Mouse (Mus musculus) liver, embryonic 15.5 days (tissue): ENCODE results near the gene Elavl3. TPM values are rescaled to one million over a fixed set of nuclear protein-coding genes. Genes with fewer than 3 reads are reported as not detected.

Experiments used
- ATAC-seq: fragments of 200-750 bp; cut with Nextera tagmentation; 2 replicates; pipeline ENCODE4 v1.8.0; 2017; ENCODE audit warnings: moderate number of reproducible peaks, mild to moderate bottlenecking, moderate library complexity; ENCODE audit not compliant: insufficient read depth
- H3K27ac ChIP-seq: fragments of 300-500 bp; sonication (generic); replicated peaks from 2 replicates; pipeline ENCODE4 v1.5.1; 2015; ENCODE audit warnings: mild to moderate bottlenecking, inconsistent platforms
- H3K27me3 ChIP-seq: fragments of 300-500 bp; sonication (generic); 2 replicates; pipeline ENCODE4 v1.6.1; 2015; ENCODE audit warnings: mild to moderate bottlenecking, inconsistent platforms
- H3K36me3 ChIP-seq: fragments of 300-500 bp; sonication (generic); replicated peaks from 2 replicates; pipeline ENCODE4 v1.6.1; 2015; ENCODE audit warnings: moderate library complexity, mild to moderate bottlenecking, inconsistent platforms
- H3K4me1 ChIP-seq: fragments of 300-500 bp; sonication (generic); replicated peaks from 2 replicates; pipeline ENCODE4 v1.6.1; 2015; ENCODE audit warnings: inconsistent platforms
- H3K4me2 ChIP-seq: fragments of 300-500 bp; sonication (generic); 2 replicates; pipeline ENCODE4 v1.6.1; 2015; ENCODE audit warnings: moderate library complexity, mild to moderate bottlenecking, inconsistent platforms
- H3K4me3 ChIP-seq: fragments of 300-500 bp; sonication (generic); replicated peaks from 2 replicates; pipeline ENCODE4 v1.5.1; 2015; ENCODE audit warnings: mild to moderate bottlenecking, inconsistent platforms
- H3K9ac ChIP-seq: fragments of 300-500 bp; sonication (generic); 2 replicates; pipeline ENCODE4 v1.6.1; 2015; ENCODE audit warnings: moderate library complexity, mild to moderate bottlenecking, inconsistent platforms
- H3K9me3 ChIP-seq: fragments of 300-500 bp; sonication (generic); replicated peaks from 2 replicates; pipeline ENCODE4 v1.6.1; 2016; ENCODE audit warnings: inconsistent platforms
- WGBS: fragments of 180-500 bp; shearing (Covaris S2); methylation state at CpG from one replicate; pipeline ENCODE4 v1.1.7; 2015; ENCODE audit warnings: mixed read lengths; ENCODE audit not compliant: insufficient replicate concordance; 5-methylcytosine and 5-hydroxymethylcytosine counted together
- polyA plus RNA-seq: library from polyadenylated mRNA; unstranded; fragments of >200 nt; fragmentation: Nextera tagmentation; extraction: Ambion mirVana; gene quantifications from 2 replicates; pipeline ENCODE4 v1.2.1, GENCODE M21; 2015

Elavl3 gene
- polyA plus RNA-seq, 1 experiment from 2014 or later, result 0.02 TPM

DNA sequence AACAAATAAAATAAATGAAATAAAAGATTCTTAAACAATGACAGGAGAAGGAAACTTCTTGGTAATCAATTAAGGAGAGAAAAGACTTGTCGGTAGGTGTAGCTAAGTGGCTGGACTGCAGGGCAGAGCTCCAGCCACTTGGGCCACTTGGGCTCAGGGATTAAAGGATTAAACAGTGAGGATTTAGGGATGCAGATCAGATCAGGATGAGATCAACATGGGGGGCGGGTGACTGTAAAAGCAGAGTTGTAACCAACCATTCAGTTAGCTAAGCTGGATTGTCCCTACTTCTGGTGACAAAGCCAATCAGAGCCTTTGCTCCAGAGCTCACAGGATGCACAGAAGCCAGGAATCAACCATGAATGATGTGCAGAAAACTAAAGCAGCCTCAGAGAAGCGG, 67.9 kb downstream of the Elavl3 start:
- no peak for ATAC-seq
- Histone ChIP-seq H3K4me3 (no peak overlapping the region), H3K9ac (no peak overlapping the region), H3K36me3 (no peaks in the 10 kb centered on the region), H3K27ac (no peak overlapping the region), H3K4me2 (no peak overlapping the region), H3K9me3 (no peaks in the 10 kb centered on the region), H3K27me3 (peaks cover 98% of the 10 kb centered on the region), H3K4me1 (peaks cover 7% of the 10 kb centered on the region)
- WGBS, result 32% methylated on average over 3 of the region's 3 CpGs

DNA sequence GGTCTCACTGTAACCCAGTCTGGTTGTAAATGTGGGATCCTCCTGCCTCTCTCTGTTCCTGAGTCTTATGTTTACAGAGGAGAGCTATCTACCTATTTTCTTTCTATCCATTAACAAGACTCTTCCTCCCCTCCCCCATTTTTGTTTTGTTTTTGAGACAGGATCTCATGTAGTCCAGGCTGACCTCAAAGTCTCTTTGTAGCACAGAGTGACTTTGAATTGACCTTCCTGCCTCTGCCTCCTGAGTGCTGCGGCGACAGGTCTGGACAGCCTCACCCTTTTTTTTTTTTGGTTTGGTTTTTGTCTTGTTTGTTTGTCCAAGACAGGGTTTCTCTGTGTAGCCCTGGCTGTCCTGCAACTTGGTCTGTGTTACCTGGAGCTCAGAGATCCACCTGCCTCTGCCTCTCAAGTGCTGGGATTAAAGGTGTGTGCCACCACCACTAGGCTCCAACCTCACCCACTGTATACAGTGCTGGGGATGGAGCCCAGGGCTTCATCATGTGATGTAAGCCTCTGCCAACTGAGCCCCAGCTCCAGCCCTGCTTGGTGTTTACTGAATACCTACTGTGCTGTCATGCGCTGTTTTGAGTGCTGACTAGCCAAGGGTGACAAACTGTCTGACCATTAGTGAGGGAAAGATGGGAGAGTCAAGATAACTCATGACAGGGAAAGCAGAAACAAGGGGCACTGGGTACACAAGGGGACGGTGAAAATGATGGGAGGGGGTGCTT, 73.3 kb downstream of the Elavl3 start:
- H3K36me3 ChIP-seq, result no peaks in the 10 kb centered on the region
- no peak overlapping the region for H3K27ac ChIP-seq
- no peak overlapping the region for H3K4me3 ChIP-seq
- H3K9me3 ChIP-seq, result no peaks in the 10 kb centered on the region
- no peak overlapping the region for H3K9ac ChIP-seq
- H3K4me1 ChIP-seq, result peaks cover 4% of the 10 kb centered on the region; the same call in 1 of the 2 replicates
- H3K4me2 ChIP-seq, result no peak overlapping the region
- peaks cover 63% of the 10 kb centered on the region for H3K27me3 ChIP-seq
- WGBS, result 76% methylated on average over 4 of the region's 4 CpGs
- no peak for ATAC-seq

DNA sequence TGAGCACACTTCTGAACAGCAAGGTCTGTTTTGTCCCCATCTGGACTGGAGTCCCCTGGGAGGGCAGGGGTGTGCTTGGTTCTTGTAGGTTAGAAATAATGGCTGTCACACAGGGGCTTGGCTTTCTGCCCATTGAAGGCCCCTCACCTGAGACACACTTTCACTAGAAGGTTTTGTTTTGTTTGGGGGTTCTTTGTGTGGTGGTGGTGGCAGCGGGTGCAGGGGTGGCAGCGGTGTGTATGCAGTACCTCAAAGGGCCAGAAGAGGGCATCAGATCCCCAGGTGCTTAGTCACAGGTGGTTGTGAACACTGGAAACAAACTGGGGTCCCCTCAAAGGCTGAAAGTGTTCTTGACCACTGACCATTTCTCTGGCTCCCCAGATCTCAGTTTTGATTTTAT, 73.9 kb downstream of the Elavl3 start:
- WGBS, result 10% methylated on average over 2 of the region's 2 CpGs
- H3K27ac ChIP-seq, result no peak overlapping the region
- peaks cover 57% of the 10 kb centered on the region for H3K27me3 ChIP-seq
- no peaks in the 10 kb centered on the region for H3K36me3 ChIP-seq
- no peak overlapping the region for H3K4me2 ChIP-seq
- no peak overlapping the region for H3K9ac ChIP-seq
- no peak overlapping the region for H3K4me3 ChIP-seq
- peaks cover 4% of the 10 kb centered on the region; the same call in 1 of the 2 replicates for H3K4me1 ChIP-seq
- ATAC-seq, result no peak
- H3K9me3 ChIP-seq, result no peaks in the 10 kb centered on the region

DNA sequence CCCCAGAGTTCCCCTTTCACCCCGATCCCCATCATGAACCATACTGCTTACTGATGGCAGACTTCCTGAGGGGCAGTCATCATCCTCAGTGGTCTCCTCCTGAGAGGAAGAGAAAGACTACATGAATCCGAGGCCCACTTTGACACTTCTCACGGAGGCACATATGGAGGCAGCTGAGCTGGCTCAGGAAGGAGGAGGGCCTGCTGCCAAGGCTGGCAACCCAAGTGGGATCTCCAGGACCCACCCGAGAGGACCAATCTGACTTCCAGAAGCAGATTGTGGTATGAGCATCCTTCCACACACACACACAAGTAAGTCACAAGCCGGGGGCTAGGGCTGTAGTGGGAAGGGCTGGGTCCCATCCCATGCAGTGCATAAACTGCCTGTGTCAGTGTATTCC, 74.5 kb downstream of the Elavl3 start:
- H3K4me2 ChIP-seq, result no peak overlapping the region
- 72% methylated on average over 5 of the region's 5 CpGs for WGBS
- peaks cover 4% of the 10 kb centered on the region; the same call in 1 of the 2 replicates for H3K4me1 ChIP-seq
- no peaks in the 10 kb centered on the region for H3K9me3 ChIP-seq
- H3K27ac ChIP-seq, result no peak overlapping the region
- H3K4me3 ChIP-seq, result no peak overlapping the region
- peaks cover 52% of the 10 kb centered on the region for H3K27me3 ChIP-seq
- ATAC-seq, result no peak
- no peaks in the 10 kb centered on the region for H3K36me3 ChIP-seq
- no peak overlapping the region for H3K9ac ChIP-seq

DNA sequence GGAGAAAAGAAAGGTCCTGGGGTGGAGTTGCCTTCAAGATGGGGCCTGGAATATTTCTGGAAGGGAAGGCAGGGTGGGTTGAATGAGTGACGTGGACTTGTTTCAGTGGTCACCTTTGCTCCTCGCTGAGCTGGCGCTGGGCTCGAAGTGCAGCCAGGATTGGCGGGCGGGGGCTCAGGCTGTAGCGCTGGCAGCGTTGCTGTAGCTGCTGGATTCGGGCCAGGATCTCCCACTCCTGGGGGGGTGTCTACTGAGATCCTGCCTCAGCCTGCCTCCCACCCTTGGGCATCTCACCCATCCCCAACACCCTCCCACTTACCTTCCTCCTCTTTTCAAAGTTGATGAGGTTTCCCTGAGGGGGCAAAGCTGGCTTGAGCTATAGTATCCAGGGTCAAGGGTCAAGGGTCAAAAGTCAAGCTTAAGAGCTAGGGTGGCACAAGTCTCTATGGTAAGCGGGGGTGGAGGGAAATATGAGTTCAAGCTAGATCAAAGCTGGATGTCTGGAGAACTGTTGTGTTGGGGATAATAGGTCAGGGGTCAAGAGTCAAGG, 75.1 kb downstream of the Elavl3 start:
- Histone ChIP-seq H3K27me3 (peaks cover 50% of the 10 kb centered on the region), H3K4me3 (no peak overlapping the region), H3K27ac (no peak overlapping the region), H3K9ac (no peak overlapping the region), H3K36me3 (no peaks in the 10 kb centered on the region), H3K9me3 (no peaks in the 10 kb centered on the region), H3K4me2 (no peak overlapping the region), H3K4me1 (peaks cover 4% of the 10 kb centered on the region; the same call in 1 of the 2 replicates)
- 74% methylated on average over 10 of the region's 10 CpGs for WGBS
- no peak for ATAC-seq

DNA sequence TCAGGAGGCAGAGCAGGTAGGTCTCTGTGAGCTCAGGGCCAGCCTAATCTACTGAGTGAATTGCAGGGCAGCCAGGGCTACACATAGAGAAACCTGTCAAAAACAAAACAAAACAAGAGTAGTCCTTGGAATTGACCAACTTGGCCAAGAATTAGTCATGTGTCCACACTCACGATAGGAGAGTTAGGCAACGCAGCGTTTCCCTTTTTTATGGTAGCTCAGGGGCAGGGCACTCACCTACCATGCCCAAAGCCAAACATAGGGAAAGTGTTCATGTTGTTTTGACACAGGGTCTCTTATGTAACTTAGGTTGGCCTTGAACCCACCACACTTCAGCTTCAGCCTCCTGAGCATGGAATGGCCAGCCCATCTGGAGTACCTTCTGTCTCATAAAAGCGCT, 82.5 kb downstream of the Elavl3 start:
- Histone ChIP-seq H3K36me3 (no peaks in the 10 kb centered on the region), H3K9ac (no peak overlapping the region), H3K4me2 (no peak overlapping the region), H3K27ac (no peak overlapping the region), H3K27me3 (peaks cover 16% of the 10 kb centered on the region; the same call in 1 of the 2 replicates), H3K9me3 (no peaks in the 10 kb centered on the region), H3K4me3 (no peak overlapping the region), H3K4me1 (peaks cover 7% of the 10 kb centered on the region)
- no peak for ATAC-seq
- WGBS, result 74% methylated on average over 4 of the region's 4 CpGs

DNA sequence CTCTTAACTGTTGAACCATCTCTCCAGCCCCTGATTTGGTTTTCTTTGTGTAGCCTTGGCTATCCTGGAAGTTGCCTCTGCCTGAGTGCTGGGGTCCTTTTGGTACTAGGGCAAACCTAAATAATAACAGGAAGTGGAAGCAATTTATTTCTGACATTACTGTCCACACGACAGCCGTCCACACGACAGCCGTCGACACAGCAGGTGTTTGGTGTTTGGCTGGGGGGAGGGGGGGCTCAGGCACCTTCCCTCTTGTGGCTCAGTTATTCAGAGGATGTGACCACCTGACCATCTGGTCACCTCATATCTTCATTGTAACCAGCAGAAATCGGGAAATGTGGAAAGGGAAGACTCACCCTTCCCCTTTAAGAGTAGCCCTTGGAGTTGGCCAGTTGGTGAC, 82.9 kb downstream of the Elavl3 start:
- H3K9ac ChIP-seq, result no peak overlapping the region
- H3K4me3 ChIP-seq, result no peak overlapping the region
- ATAC-seq, result no peak
- no peaks in the 10 kb centered on the region for H3K36me3 ChIP-seq
- H3K27ac ChIP-seq, result no peak overlapping the region
- no peaks in the 10 kb centered on the region for H3K9me3 ChIP-seq
- peaks cover 16% of the 10 kb centered on the region; the same call in 1 of the 2 replicates for H3K27me3 ChIP-seq
- 28% methylated on average over 6 of the region's 6 CpGs for whole genome bisulfite sequencing
- no peak overlapping the region for H3K4me2 ChIP-seq
- H3K4me1 ChIP-seq, result peaks cover 11% of the 10 kb centered on the region

Other genes starting within 250 kb of the Elavl3 start
- gene Angptl8, start 216.5 kb downstream of the Elavl3 start, polyA plus RNA-seq, result 35.0 and 42.9 TPM in 2 replicates
- gene Dock6, start 199.4 kb downstream of the Elavl3 start, polyA plus RNA-seq, result 4.2 and 5.6 TPM in 2 replicates
- 12.0 and 13.1 TPM in 2 replicates for gene Rab3d, start 133.8 kb downstream of the Elavl3 start, polyA plus RNA-seq
- gene Ccdc159, start 124.6 kb downstream of the Elavl3 start, polyA plus RNA-seq, result 0.99 and 1.5 TPM in 2 replicates
- gene Tmem205, start 124.5 kb downstream of the Elavl3 start, polyA plus RNA-seq, result 137 and 160 TPM in 2 replicates
- gene Plppr2, start 115.0 kb downstream of the Elavl3 start, polyA plus RNA-seq, result 1.2 and 1.5 TPM in 2 replicates
- gene Swsap1, start 96.3 kb downstream of the Elavl3 start, polyA plus RNA-seq, result 2.2 and 2.5 TPM in 2 replicates
- gene Epor, start 88.5 kb downstream of the Elavl3 start, polyA plus RNA-seq, result 124 and 142 TPM in 2 replicates
- gene Rgl3, start 62.6 kb downstream of the Elavl3 start, polyA plus RNA-seq, result 0.10 and 0.13 TPM in 2 replicates
- not detected in 2 replicates for gene Ccdc151, start 49.4 kb downstream of the Elavl3 start, polyA plus RNA-seq
- 50.6 and 57.5 TPM in 2 replicates for gene Prkcsh, start 49.2 kb downstream of the Elavl3 start, polyA plus RNA-seq
- not detected in 2 replicates for gene Gm49318, start 19.2 kb upstream of the Elavl3 start, polyA plus RNA-seq
- 4.9 and 6.6 TPM in 2 replicates for gene Zfp653, start 19.4 kb upstream of the Elavl3 start, polyA plus RNA-seq
- gene Ecsit, start 33.4 kb upstream of the Elavl3 start, polyA plus RNA-seq, result 21.9 and 26.2 TPM in 2 replicates
- gene Cnn1, start 47.2 kb upstream of the Elavl3 start, polyA plus RNA-seq, result 0.96 and 1.4 TPM in 2 replicates
- 88.8 and 89.4 TPM in 2 replicates for gene Elof1, start 65.1 kb upstream of the Elavl3 start, polyA plus RNA-seq
- gene Acp5, start 83.7 kb upstream of the Elavl3 start, polyA plus RNA-seq, result 221 and 246 TPM in 2 replicates
- gene Pigyl, start 104.8 kb upstream of the Elavl3 start, polyA plus RNA-seq, result 29.4 and 35.6 TPM in 2 replicates
- 0.02 and 0.03 TPM in 2 replicates for gene Zfp872, start 136.1 kb upstream of the Elavl3 start, polyA plus RNA-seq
- gene Zfp809, start 173.7 kb upstream of the Elavl3 start, polyA plus RNA-seq, result 6.8 and 7.4 TPM in 2 replicates
- 1.2 and 1.4 TPM in 2 replicates for gene Zfp599, start 207.9 kb upstream of the Elavl3 start, polyA plus RNA-seq